Mouse (Mus musculus) spleen, adult 2 months (tissue): ENCODE measurements around the gene Camta1. TPM values are rescaled to one million over a fixed set of nuclear protein-coding genes. Genes with fewer than 3 reads are reported as not detected.

ENCODE experiments used
- DNase-seq, 2 experiments: peaks; one replicate each; pipeline versions ENCODE4 v3.0.0 to v3.0.0-alpha.2; 2012 to 2021; ENCODE audit warnings: low spot score in 2 of 2, low read depth in 1 of 2
- H3K27ac ChIP-seq: fragments of 200-500 bp; 2 replicates; pipeline ENCODE4 v1.5.1; 2012; ENCODE audit warnings: low read length, inconsistent platforms; ENCODE audit not compliant: insufficient read depth
- H3K27me3 ChIP-seq: fragments of 200-500 bp; 2 replicates; pipeline ENCODE4 v1.6.1; 2012; ENCODE audit warnings: mild to moderate bottlenecking, moderate library complexity, low read length, inconsistent platforms; ENCODE audit not compliant: control insufficient read depth, insufficient read depth
- H3K36me3 ChIP-seq: fragments of 200-500 bp; 2 replicates; pipeline ENCODE4 v1.6.1; 2012; ENCODE audit warnings: mild to moderate bottlenecking, low read length, inconsistent platforms; ENCODE audit not compliant: control insufficient read depth, insufficient read depth
- H3K4me1 ChIP-seq: fragments of 200-500 bp; 2 replicates; pipeline ENCODE4 v1.6.1; 2011; ENCODE audit warnings: inconsistent platforms; ENCODE audit not compliant: control insufficient read depth, insufficient read depth, insufficient read length
- H3K4me3 ChIP-seq: fragments of 200-500 bp; 2 replicates; pipeline ENCODE4 v1.5.1; 2011; ENCODE audit warnings: mild to moderate bottlenecking, inconsistent platforms; ENCODE audit not compliant: insufficient read depth, insufficient read length; ENCODE audit errors: extremely low read depth
- CTCF ChIP-seq: fragments of 200-500 bp; IDR thresholded peaks from 2 replicates; pipeline ENCODE4 v1.5.1; 2011; ENCODE audit warnings: mild to moderate bottlenecking, inconsistent platforms; ENCODE audit not compliant: insufficient read depth, insufficient read length, insufficient replicate concordance; ENCODE audit errors: extremely low read depth
- POLR2A ChIP-seq: fragments of 200-500 bp; IDR thresholded peaks from 2 replicates; pipeline ENCODE4 v1.6.1; 2011; ENCODE audit warnings: low read depth, low read length, inconsistent platforms
- WGBS: fragments of 180-500 bp; shearing (Covaris S2); methylation state at CpG from one replicate; pipeline ENCODE4 v1.1.7; 2018; 5-methylcytosine and 5-hydroxymethylcytosine counted together
- polyA plus RNA-seq: library from polyadenylated mRNA; depleted of rRNA; stranded (reverse); fragments of >200 nt; gene quantifications from 2 replicates; pipeline ENCODE4 v1.2.3, GENCODE M21; 2012

Camta1 gene
- polyA plus RNA-seq, 1 experiment: 7.7 TPM

- 28% methylated on average over 9 of the region's 9 CpGs for WGBS
- H3K4me3 ChIP-seq: no peak overlapping the region
- TF ChIP-seq CTCF: no peak
- no peaks in the 10 kb centered on the region for H3K4me1 ChIP-seq
- no peaks in the 10 kb centered on the region for H3K36me3 ChIP-seq
- no peaks in the 10 kb centered on the region for H3K27me3 ChIP-seq
- no peak for DNase-seq
- H3K27ac ChIP-seq: no peak overlapping the region
Measured at GRCm38 (mm10) chr4:151638941-151639340, 222.7 kb downstream of the Camta1 start.

- TF ChIP-seq POLR2A (no peak), CTCF (no peak)
- H3K27ac ChIP-seq: no peak overlapping the region
- no peaks in the 10 kb centered on the region for H3K36me3 ChIP-seq
- WGBS: 69% methylated on average over 9 of the region's 9 CpGs
- no peak overlapping the region for H3K4me3 ChIP-seq
- no peak for DNase-seq
- H3K4me1 ChIP-seq: no peaks in the 10 kb centered on the region
- H3K27me3 ChIP-seq: no peaks in the 10 kb centered on the region
Measured at GRCm38 (mm10) chr4:151637348-151637747, 224.3 kb downstream of the Camta1 start.

- 26% methylated on average over 6 of the region's 6 CpGs for WGBS
- Histone ChIP-seq H3K4me3 (no peak overlapping the region), H3K4me1 (no peaks in the 10 kb centered on the region), H3K27me3 (no peaks in the 10 kb centered on the region), H3K27ac (no peak overlapping the region), H3K36me3 (no peaks in the 10 kb centered on the region)
- no peak for DNase-seq
- no peak for TF ChIP-seq POLR2A
- no peak for TF ChIP-seq CTCF
Measured at GRCm38 (mm10) chr4:151634771-151635170, 226.9 kb downstream of the Camta1 start.

GRCm38 (mm10) chr4:151633795-151634194, 227.9 kb downstream of the Camta1 start:
- 92% methylated on average over 8 of the region's 8 CpGs for WGBS
- Histone ChIP-seq H3K4me1 (no peaks in the 10 kb centered on the region), H3K27me3 (no peaks in the 10 kb centered on the region), H3K36me3 (no peaks in the 10 kb centered on the region), H3K27ac (no peak overlapping the region), H3K4me3 (no peak overlapping the region)
- no peak for DNase-seq
- TF ChIP-seq CTCF (no peak), POLR2A (no peak)

GRCm38 (mm10) chr4:151632321-151632720, 229.4 kb downstream of the Camta1 start:
- Histone ChIP-seq H3K27me3 (no peaks in the 10 kb centered on the region), H3K4me1 (no peaks in the 10 kb centered on the region), H3K27ac (no peak overlapping the region), H3K36me3 (no peaks in the 10 kb centered on the region), H3K4me3 (no peak overlapping the region)
- no peak for DNase-seq
- TF ChIP-seq POLR2A: no peak
- no peak for TF ChIP-seq CTCF
- WGBS: 62% methylated on average over 6 of the region's 6 CpGs

DNA sequence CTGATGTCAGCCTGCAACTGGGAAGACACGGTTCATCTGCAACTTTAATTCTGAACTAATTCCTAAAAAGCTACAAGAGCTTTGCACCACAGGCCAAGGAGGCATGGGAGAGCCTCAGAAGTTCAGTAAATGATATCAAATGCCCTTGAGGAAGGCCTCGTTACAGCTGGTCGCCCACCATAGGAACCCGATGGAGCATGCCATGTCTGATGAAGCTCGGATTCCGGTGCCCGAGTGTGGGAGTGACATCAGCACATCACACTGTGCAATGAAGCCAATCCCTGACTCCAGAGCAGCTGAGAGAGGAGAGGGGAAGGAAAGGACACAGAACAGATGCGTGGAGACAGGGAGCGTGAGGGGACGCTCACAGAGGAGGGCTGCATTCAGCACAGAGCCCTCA, 231.0 kb downstream of the Camta1 start:
- Histone ChIP-seq H3K4me1 (no peaks in the 10 kb centered on the region), H3K27ac (no peak overlapping the region), H3K4me3 (no peak overlapping the region), H3K36me3 (no peaks in the 10 kb centered on the region), H3K27me3 (no peaks in the 10 kb centered on the region)
- no peak for DNase-seq
- WGBS: 60% methylated on average over 10 of the region's 10 CpGs
- TF ChIP-seq CTCF: no peak
- TF ChIP-seq POLR2A: no peak

DNA sequence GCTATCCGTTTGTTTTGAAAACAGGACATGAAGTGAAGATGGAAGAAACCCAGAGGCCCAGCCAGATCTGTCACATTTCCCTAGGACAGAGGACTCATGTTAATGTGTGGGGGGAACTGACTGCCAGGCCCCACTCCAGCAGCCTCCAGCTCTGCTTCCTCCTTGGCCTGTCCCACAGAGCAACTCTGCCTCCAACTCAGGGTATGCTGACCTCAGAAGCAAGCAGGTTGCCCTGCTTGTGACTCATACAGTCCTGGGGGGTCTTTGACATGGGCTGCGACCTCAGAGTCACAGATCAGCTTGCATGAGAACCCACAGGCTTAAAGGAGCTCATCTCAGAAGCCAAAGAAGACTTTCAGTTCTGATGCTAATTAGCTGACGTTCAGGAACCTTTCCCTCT, 231.4 kb downstream of the Camta1 start:
- 56% methylated on average over 3 of the region's 3 CpGs for WGBS

More for the DNA sequence above, 231.4 kb downstream of the Camta1 start:
- no peak for DNase-seq
- H3K27me3 ChIP-seq: no peaks in the 10 kb centered on the region
- H3K4me3 ChIP-seq: no peak overlapping the region
- no peaks in the 10 kb centered on the region for H3K36me3 ChIP-seq
- H3K4me1 ChIP-seq: no peaks in the 10 kb centered on the region
- H3K27ac ChIP-seq: no peak overlapping the region
- no peak for TF ChIP-seq POLR2A
